Mouse (Mus musculus): ENCODE measurements around the gene Ankrd52.
"Not testable (repeated sequence)": the region's sequence is repeated elsewhere in the genome, so short reads cannot be mapped to it uniquely, and the experiment has no call there.

Ankrd52 gene

GRCm38 (mm10) chr10:128376455-128377211 is at the start of gene Ankrd52:
TSS of gene Ankrd52 (plus strand) at chr10:128377115.
- peak; percentile 89 for DNase-seq (ENCODE audit: low read depth, low spot score)
- Histone ChIP-seq H3K36me3 (ENCODE audit: control insufficient read depth, insufficient read depth, low read length, poor library complexity, severe bottlenecking) (peaks cover 2% of the 10 kb centered on the region; the same call in 1 of the 2 replicates), H3K27me3 (ENCODE audit: control insufficient read depth, insufficient read depth, low read length, poor library complexity, severe bottlenecking) (no peaks in the 10 kb centered on the region)

GRCm38 (mm10) chr10:128327610-128328009 is 49.3 kb upstream of the Ankrd52 start:
- H3K36me3 ChIP-seq (ENCODE audit: control insufficient read depth, insufficient read depth, low read length, poor library complexity, severe bottlenecking), result no peaks in the 10 kb centered on the region
- peak; percentile 41 for DNase-seq (ENCODE audit: low read depth, low spot score)
- H3K27me3 ChIP-seq (ENCODE audit: control insufficient read depth, insufficient read depth, low read length, poor library complexity, severe bottlenecking), result no peaks in the 10 kb centered on the region

DNA sequence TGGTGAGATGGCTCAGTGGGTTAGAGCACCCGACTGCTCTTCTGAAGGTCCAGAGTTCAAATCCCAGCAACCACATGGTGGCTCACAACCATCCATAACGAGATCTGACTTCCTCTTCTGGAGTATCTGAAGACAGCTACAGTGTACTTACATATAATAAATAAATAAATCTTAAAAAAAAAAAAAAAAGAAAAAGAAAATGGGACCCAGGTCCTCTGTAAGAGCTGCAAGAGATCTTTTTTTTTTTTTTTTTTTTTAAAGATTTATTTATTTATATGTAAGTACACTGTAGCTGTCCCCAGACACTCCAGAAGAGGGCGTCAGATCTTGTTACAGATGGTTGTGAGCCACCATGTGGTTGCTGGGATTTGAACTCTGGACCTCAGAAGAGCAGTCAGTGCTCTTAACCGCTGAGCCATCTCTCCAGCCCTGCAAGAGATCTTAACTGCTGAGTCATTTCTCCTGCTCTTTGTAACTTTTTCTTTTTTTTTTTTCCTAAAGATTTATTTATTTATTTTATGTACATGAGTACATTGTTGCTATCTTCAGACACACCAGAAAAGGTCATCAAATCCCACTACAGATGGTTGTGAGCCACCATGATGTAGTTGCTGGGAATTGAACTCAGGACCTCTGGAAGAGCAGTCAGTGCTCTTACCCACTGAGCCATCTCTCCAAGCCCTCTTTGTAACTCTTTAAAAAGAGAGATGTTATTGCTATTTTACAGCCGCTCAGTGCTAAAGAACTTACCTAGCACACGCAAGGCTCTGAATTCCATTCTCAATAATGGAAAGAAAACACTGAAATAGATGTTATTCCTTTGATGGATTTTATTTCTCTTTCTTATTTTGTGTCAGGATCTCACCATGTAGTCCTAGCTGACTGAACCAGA is 44.3 kb upstream of the Ankrd52 start:
- not testable (repeated sequence) for H3K27me3 ChIP-seq (ENCODE audit: control insufficient read depth, insufficient read depth, low read length, poor library complexity, severe bottlenecking); H3K36me3 ChIP-seq (ENCODE audit: control insufficient read depth, insufficient read depth, low read length, poor library complexity, severe bottlenecking); DNase-seq (ENCODE audit: low read depth, low spot score)

GRCm38 (mm10) chr10:128335582-128335981 is 41.3 kb upstream of the Ankrd52 start:
- H3K36me3 ChIP-seq (ENCODE audit: control insufficient read depth, insufficient read depth, low read length, poor library complexity, severe bottlenecking), result no peaks in the 10 kb centered on the region
- no peaks in the 10 kb centered on the region for H3K27me3 ChIP-seq (ENCODE audit: control insufficient read depth, insufficient read depth, low read length, poor library complexity, severe bottlenecking)
- peak; percentile 91 for DNase-seq (ENCODE audit: low read depth, low spot score)

DNA sequence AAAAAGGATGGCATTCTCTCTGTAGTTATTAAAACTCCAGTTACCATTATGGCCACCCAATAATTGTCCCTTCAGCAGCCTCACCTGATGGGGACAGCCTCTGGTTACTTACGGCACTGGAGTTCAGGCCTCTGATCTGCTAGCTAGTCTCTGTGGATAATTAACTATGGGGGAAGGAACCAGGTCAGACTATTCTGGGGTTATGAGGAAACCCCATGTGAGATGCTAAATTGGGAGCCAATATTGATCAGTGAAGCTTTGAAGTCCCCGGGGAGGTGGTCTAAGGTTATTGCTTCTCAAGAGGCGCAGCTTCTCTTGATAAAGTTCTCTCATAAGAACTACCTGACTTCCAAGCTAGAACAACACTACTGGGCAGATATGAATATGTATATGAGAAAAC is 40.7 kb upstream of the Ankrd52 start:
- Histone ChIP-seq H3K36me3 (ENCODE audit: control insufficient read depth, insufficient read depth, low read length, poor library complexity, severe bottlenecking) (no peaks in the 10 kb centered on the region), H3K27me3 (ENCODE audit: control insufficient read depth, insufficient read depth, low read length, poor library complexity, severe bottlenecking) (no peaks in the 10 kb centered on the region)
- no peak for DNase-seq (ENCODE audit: low read depth, low spot score)

DNA sequence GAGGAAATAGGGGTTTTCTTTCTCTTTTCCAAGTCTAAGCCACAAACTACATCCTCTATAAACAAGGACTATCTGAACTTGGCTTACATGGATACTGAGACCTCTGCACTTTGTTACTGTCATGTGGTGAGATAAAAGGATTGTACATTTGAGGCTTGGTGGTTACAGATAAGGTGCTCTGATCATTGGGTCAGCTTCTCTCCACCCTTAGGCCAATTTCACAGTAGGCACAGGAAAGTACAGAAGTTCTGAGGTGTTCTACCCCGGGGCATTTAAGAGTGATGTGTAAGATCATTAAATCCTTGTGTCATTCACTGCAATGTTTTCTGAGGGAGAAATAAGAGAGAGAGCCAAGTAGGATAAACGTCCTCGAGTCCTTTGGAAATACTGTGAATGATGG is 40.3 kb upstream of the Ankrd52 start:
- Histone ChIP-seq H3K36me3 (ENCODE audit: control insufficient read depth, insufficient read depth, low read length, poor library complexity, severe bottlenecking) (no peaks in the 10 kb centered on the region), H3K27me3 (ENCODE audit: control insufficient read depth, insufficient read depth, low read length, poor library complexity, severe bottlenecking) (no peaks in the 10 kb centered on the region)
- DNase-seq (ENCODE audit: low read depth, low spot score), result no peak

- H3K36me3 ChIP-seq (ENCODE audit: control insufficient read depth, insufficient read depth, low read length, poor library complexity, severe bottlenecking), result no peaks in the 10 kb centered on the region
- H3K27me3 ChIP-seq (ENCODE audit: control insufficient read depth, insufficient read depth, low read length, poor library complexity, severe bottlenecking), result no peaks in the 10 kb centered on the region
- DNase-seq (ENCODE audit: low read depth, low spot score), result peak; percentile 98
These were observed 39.4 kb upstream of the Ankrd52 start, which contains the start of gene Cs for GRCm38 (mm10) chr10:128337306-128338181. TSS of gene Cs (plus strand) at chr10:128337734.

DNA sequence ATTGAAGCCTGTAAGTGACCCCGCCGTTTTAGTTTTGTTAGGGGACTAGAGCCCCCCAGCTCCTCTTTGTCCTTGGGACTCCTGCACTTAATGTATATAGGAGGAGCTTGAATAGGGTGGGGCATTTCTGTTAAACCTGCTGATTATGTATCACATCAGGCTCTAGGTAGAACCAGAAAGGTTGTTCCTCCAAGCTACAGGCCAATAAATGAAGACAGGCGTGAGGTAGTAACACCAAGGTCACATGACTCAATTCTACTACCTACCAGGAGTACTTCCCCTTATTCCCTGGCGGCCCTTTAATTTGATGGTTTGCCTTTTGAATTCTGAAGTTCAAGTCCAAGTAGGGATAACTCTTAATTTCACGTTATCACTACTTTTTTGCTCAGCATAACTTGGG is 38.5 kb upstream of the Ankrd52 start:
- Histone ChIP-seq H3K36me3 (ENCODE audit: control insufficient read depth, insufficient read depth, low read length, poor library complexity, severe bottlenecking) (no peaks in the 10 kb centered on the region), H3K27me3 (ENCODE audit: control insufficient read depth, insufficient read depth, low read length, poor library complexity, severe bottlenecking) (no peaks in the 10 kb centered on the region)
- DNase-seq (ENCODE audit: low read depth, low spot score), result peak; percentile 73

GRCm38 (mm10) chr10:128338948-128339347 is 38.0 kb upstream of the Ankrd52 start:
- DNase-seq (ENCODE audit: low read depth, low spot score), result no peak
- Histone ChIP-seq H3K27me3 (ENCODE audit: control insufficient read depth, insufficient read depth, low read length, poor library complexity, severe bottlenecking) (no peaks in the 10 kb centered on the region), H3K36me3 (ENCODE audit: control insufficient read depth, insufficient read depth, low read length, poor library complexity, severe bottlenecking) (no peaks in the 10 kb centered on the region)

DNA sequence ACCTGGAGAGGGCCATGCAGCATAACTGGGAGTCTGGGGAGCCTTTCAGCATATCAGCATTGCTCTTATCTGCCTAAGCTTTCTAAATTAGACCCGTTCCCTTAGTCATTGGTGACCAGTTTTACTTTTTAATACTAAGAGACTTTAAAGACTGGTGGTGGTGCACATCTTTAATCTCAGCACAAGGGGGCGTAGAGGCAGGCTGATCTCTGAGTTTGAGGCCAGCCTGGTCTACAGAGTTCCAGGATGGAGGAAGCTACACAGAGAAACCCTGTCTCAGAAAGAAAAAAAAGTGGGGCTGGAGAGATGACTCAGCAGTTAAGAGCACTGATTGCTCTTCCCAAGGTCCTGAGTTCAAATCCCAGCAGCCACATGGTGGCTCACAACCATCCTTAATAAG is 36.7 kb upstream of the Ankrd52 start:
- no peaks in the 10 kb centered on the region for H3K27me3 ChIP-seq (ENCODE audit: control insufficient read depth, insufficient read depth, low read length, poor library complexity, severe bottlenecking)
- no peaks in the 10 kb centered on the region for H3K36me3 ChIP-seq (ENCODE audit: control insufficient read depth, insufficient read depth, low read length, poor library complexity, severe bottlenecking)
- peak; percentile 38 for DNase-seq (ENCODE audit: low read depth, low spot score)

GRCm38 (mm10) chr10:128343436-128343835 is 33.5 kb upstream of the Ankrd52 start:
- no peaks in the 10 kb centered on the region for H3K27me3 ChIP-seq (ENCODE audit: control insufficient read depth, insufficient read depth, low read length, poor library complexity, severe bottlenecking)
- no peak for DNase-seq (ENCODE audit: low read depth, low spot score)
- H3K36me3 ChIP-seq (ENCODE audit: control insufficient read depth, insufficient read depth, low read length, poor library complexity, severe bottlenecking), result no peaks in the 10 kb centered on the region

DNA sequence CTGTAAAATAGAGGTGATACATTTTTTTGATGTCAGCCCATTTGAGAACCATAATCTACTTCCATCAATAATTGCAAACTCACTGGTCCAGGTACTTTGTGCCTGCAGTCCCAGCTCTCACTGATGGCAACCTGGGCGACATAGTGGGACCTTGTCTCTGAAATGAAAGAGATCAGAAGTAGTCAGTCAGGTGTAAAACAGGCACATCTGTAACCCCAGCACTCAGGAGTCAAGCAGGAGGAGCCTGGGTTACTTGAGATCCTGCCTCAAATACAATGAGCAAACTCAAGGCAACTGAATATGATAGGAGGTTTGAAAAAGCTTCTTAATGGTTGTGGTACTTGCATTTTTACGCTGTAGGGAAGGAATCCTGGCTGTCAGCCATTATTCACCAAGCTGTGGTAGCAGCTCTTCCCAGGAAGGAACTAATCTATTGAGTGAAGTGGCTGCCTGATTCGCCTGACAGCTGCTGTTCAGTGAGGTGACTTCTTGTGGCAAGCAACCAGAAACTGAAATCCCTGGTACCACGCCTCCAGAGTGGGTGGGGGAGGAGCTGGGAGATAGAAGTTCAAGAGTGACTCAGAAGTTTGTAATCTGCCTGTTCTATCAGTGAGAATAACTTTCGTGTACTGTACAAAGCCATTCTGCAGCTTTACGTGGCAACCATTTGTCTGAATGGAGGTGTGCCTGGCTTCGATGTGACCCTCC is 32.2 kb upstream of the Ankrd52 start:
- H3K27me3 ChIP-seq (ENCODE audit: control insufficient read depth, insufficient read depth, low read length, poor library complexity, severe bottlenecking), result no peaks in the 10 kb centered on the region
- DNase-seq (ENCODE audit: low read depth, low spot score), result peak; percentile 73

DNA sequence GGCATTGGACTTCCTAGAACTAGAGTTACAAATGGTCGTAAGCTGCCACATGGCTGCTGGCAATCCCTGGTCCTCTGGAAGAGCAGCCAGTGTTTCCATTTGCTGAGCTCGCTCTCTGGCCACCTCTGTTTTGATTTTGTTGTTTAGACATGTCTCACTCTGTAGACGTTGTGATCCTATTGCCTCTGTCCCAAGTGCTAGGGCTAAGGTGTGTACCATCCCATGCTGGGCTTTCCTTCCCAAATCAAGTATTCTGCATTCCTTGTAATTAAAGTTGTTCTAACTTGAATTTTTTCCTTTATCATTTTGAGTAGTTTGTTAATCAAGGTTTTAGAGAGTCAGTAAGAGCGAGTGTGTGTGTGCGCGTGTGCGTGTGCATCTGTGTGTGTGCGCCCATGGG is 29.4 kb upstream of the Ankrd52 start:
- Histone ChIP-seq H3K36me3 (ENCODE audit: control insufficient read depth, insufficient read depth, low read length, poor library complexity, severe bottlenecking) (peaks cover 10% of the 10 kb centered on the region), H3K27me3 (ENCODE audit: control insufficient read depth, insufficient read depth, low read length, poor library complexity, severe bottlenecking) (no peaks in the 10 kb centered on the region)
- no peak for DNase-seq (ENCODE audit: low read depth, low spot score)

More for the DNA sequence above, 32.2 kb upstream of the Ankrd52 start:
- no peaks in the 10 kb centered on the region for H3K36me3 ChIP-seq (ENCODE audit: control insufficient read depth, insufficient read depth, low read length, poor library complexity, severe bottlenecking)

DNA sequence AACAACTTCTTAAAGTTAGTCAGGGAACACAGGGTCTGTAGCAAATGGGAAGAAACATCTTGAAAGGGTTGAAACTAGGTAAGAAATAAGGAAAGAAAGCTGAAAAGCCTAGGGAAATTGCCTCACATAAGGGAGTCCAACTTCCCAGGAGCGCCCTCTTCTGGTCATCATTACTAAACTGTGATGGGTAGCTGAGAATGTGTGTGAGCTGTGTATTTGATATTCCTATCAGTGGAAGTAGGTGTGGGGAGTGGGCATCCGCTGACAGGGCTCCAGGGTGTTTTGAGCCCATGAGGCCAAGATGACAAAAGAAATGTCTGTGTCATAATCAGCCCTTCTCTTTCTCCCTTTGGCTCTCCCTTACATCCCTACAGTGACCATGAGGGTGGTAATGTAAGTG is 18.1 kb upstream of the Ankrd52 start:
- Histone ChIP-seq H3K36me3 (ENCODE audit: control insufficient read depth, insufficient read depth, low read length, poor library complexity, severe bottlenecking) (peaks cover 11% of the 10 kb centered on the region), H3K27me3 (ENCODE audit: control insufficient read depth, insufficient read depth, low read length, poor library complexity, severe bottlenecking) (no peaks in the 10 kb centered on the region)
- DNase-seq (ENCODE audit: low read depth, low spot score), result peak; percentile 81
